Mouse (Mus musculus) midbrain, embryonic 16.5 days (tissue): Measurements from ENCODE around the gene Ice2. TPM values are rescaled to one million over a fixed set of nuclear protein-coding genes. Genes with fewer than 3 reads are reported as not detected.

Experiments used
- ATAC-seq: fragments of 200-750 bp; cut with Nextera tagmentation; 2 replicates; pipeline ENCODE4 v1.8.0; 2017; ENCODE audit warnings: moderate TSS enrichment
- H3K27ac ChIP-seq: fragments of 300-500 bp; sonication (generic); 2 replicates; pipeline ENCODE4 v1.5.1; 2014; ENCODE audit warnings: mild to moderate bottlenecking, low read length, mixed read lengths
- H3K27me3 ChIP-seq: fragments of 300-500 bp; sonication (generic); 2 replicates; pipeline ENCODE4 v1.6.1; 2014; ENCODE audit warnings: low read depth, low read length, mixed read lengths; ENCODE audit not compliant: control insufficient read depth, insufficient read depth
- H3K36me3 ChIP-seq: fragments of 300-500 bp; sonication (generic); 2 replicates; pipeline ENCODE4 v1.6.1; 2014; ENCODE audit warnings: mild to moderate bottlenecking, low read length, moderate library complexity, mixed read lengths; ENCODE audit not compliant: control insufficient read depth, insufficient read depth
- H3K4me1 ChIP-seq: fragments of 300-500 bp; sonication (generic); 2 replicates; pipeline ENCODE4 v1.6.1; 2014; ENCODE audit warnings: mild to moderate bottlenecking, low read length, mixed read lengths; ENCODE audit not compliant: control insufficient read depth, insufficient read depth
- H3K4me2 ChIP-seq: fragments of 300-500 bp; sonication (generic); 2 replicates; pipeline ENCODE4 v1.6.1; 2014; ENCODE audit warnings: mild to moderate bottlenecking, low read length, mixed read lengths
- H3K4me3 ChIP-seq: fragments of 300-500 bp; sonication (generic); 2 replicates; pipeline ENCODE4 v1.5.1; 2014; ENCODE audit warnings: low read depth, mild to moderate bottlenecking, low read length, moderate library complexity, mixed read lengths
- H3K9ac ChIP-seq: fragments of 300-500 bp; sonication (generic); 2 replicates; pipeline ENCODE4 v1.6.1; 2014; ENCODE audit warnings: low read depth, low read length, mixed read lengths
- H3K9me3 ChIP-seq: fragments of 300-500 bp; sonication (generic); replicated peaks from 2 replicates; pipeline ENCODE4 v1.6.1; 2014; ENCODE audit warnings: mild to moderate bottlenecking, low read length, mixed read lengths; ENCODE audit not compliant: control insufficient read depth, poor library complexity, severe bottlenecking
- WGBS: fragments of 180-500 bp; shearing (Covaris S2); extraction: QIAGEN DNeasy Blood & Tissue Kit; methylation state at CpG from one replicate; pipeline ENCODE4 v1.1.7; 2014; 5-methylcytosine and 5-hydroxymethylcytosine counted together
- polyA plus RNA-seq: library from polyadenylated mRNA; unstranded; fragments of >200 nt; fragmentation: Nextera tagmentation; extraction: Ambion mirVana; gene quantifications from 2 replicates; pipeline ENCODE4 v1.2.1, GENCODE M21; 2015

Gene Ice2
- polyA plus RNA-seq, 1 experiment from 2014 or later = 9.8 TPM

GRCm38 (mm10) chr9:69459876-69460275 lies 62.2 kb downstream of the Ice2 start:
- 92% methylated on average over 7 of the region's 7 CpGs for WGBS
- peaks cover 8% of the 10 kb centered on the region; the same call in 1 of the 2 replicates for H3K4me1 ChIP-seq
- H3K27me3 ChIP-seq = peaks cover 8% of the 10 kb centered on the region
- no peak overlapping the region for H3K9ac ChIP-seq
- no peak overlapping the region for H3K4me3 ChIP-seq
- no peaks in the 10 kb centered on the region for H3K36me3 ChIP-seq
- no peak overlapping the region for H3K4me2 ChIP-seq
- H3K9me3 ChIP-seq = no peaks in the 10 kb centered on the region
- H3K27ac ChIP-seq = no peak overlapping the region
- no peak for ATAC-seq

GRCm38 (mm10) chr9:69463046-69463445 lies 65.3 kb downstream of the Ice2 start:
- H3K9me3 ChIP-seq = no peaks in the 10 kb centered on the region
- H3K36me3 ChIP-seq = no peaks in the 10 kb centered on the region
- no peak overlapping the region for H3K4me2 ChIP-seq
- H3K27me3 ChIP-seq = no peaks in the 10 kb centered on the region
- no peak overlapping the region for H3K9ac ChIP-seq
- peaks cover 5% of the 10 kb centered on the region; the same call in 1 of the 2 replicates for H3K4me1 ChIP-seq
- no peak for ATAC-seq
- no peak overlapping the region for H3K27ac ChIP-seq
- WGBS = 95% methylated on average over 2 of the region's 2 CpGs
- H3K4me3 ChIP-seq = no peak overlapping the region

DNA sequence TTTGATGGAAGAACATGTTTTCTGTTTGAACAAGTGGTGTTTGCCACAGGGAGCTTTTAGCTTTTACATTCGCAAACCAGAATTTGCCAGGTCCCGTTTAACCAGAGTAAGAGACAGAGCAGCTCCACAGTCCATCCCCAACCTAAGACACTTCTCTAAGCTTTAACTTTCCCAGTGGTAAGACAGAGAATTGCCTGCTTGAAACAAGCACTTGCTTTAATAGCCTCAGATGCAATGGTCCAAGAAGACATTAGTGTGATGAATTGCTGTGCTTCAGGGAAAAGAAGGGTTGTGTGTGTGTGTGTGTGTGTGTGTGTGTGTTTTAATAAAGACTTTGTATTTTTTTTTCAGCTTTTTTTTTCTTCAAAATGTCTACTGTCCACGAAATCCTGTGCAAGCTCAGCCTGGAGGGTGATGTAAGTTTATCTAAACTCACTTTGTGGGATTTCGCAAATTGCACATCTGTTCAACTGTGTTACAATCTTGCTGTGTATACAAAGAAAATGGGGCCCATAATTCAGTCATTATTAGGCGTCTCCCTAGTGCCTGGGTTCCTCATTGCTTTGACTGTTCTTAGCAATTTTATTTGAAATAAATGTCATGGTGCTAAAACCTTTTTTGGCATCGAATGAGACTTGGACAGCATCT lies 66.5 kb downstream of the Ice2 start:
- Histone ChIP-seq H3K9me3 (no peaks in the 10 kb centered on the region), H3K27me3 (no peaks in the 10 kb centered on the region), H3K9ac (no peak overlapping the region), H3K4me1 (peaks cover 7% of the 10 kb centered on the region), H3K4me3 (no peak overlapping the region), H3K36me3 (no peaks in the 10 kb centered on the region), H3K27ac (no peak overlapping the region), H3K4me2 (no peak overlapping the region)
- ATAC-seq = no peak
- 93% methylated on average over 6 of the region's 6 CpGs for WGBS

DNA sequence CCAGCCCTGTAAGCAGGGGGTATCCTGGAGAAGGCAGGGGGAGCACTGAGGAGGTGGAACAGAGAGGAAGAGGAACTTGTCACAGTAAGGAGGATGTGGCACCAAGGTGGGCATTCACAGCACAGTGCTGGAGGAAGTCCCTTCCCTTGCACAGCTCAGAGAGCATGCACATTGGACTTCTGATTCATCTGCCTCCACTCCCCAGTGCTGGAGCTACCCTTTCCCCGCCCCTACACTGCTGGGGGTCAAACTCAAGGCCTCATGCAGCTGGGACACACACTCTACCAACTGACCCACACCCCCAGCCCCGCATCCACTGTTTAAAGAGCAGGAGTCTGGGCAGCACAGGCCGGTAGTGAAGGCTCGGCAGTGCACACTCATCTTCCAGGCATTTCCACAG lies 68.4 kb downstream of the Ice2 start:
- Histone ChIP-seq H3K27me3 (no peaks in the 10 kb centered on the region), H3K36me3 (no peaks in the 10 kb centered on the region), H3K4me1 (peaks cover 11% of the 10 kb centered on the region), H3K4me3 (no peak overlapping the region), H3K27ac (no peak overlapping the region), H3K9ac (no peak overlapping the region), H3K4me2 (no peak overlapping the region), H3K9me3 (no peaks in the 10 kb centered on the region)
- no peak for ATAC-seq
- WGBS = 74% methylated on average over 4 of the region's 4 CpGs

- Histone ChIP-seq H3K9me3 (no peaks in the 10 kb centered on the region), H3K27ac (no peak overlapping the region), H3K36me3 (no peaks in the 10 kb centered on the region), H3K9ac (no peak overlapping the region), H3K4me1 (peaks cover 11% of the 10 kb centered on the region), H3K27me3 (no peaks in the 10 kb centered on the region), H3K4me3 (no peak overlapping the region), H3K4me2 (no peak overlapping the region)
- no peak for ATAC-seq
- WGBS = 70% methylated on average over 10 of the region's 10 CpGs
Observed at GRCm38 (mm10) chr9:69467310-69467939, 69.7 kb downstream of the Ice2 start.

DNA sequence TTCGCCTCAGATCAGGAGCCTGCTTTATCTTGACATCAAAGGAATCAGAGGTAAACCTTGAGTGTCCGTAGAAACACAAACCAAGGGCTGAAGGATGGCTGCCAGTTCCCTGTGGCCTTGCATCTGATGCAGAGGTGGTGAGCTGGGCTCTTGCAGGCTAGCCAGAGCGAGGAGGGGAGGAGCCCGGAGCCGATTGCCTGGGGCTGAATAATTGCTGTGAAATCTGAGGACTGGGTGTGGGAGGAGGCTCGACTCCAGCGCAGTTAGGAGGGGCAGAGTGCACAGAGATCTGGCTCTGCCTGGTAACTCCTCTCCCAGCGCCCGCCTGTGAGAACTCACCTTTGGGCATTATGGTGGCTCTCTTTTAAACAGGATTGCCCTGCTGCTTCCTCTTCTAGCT lies 71.3 kb downstream of the Ice2 start:
- Histone ChIP-seq H3K9ac (peak overlapping the region; percentile 30; the same call in 1 of the 2 replicates), H3K9me3 (no peaks in the 10 kb centered on the region), H3K4me1 (peaks cover 11% of the 10 kb centered on the region), H3K4me3 (no peak overlapping the region), H3K27me3 (no peaks in the 10 kb centered on the region), H3K27ac (no peak overlapping the region), H3K36me3 (no peaks in the 10 kb centered on the region), H3K4me2 (peak overlapping the region; percentile 40)
- ATAC-seq = peak; percentile 70; the same call in 1 of the 2 replicates
- WGBS = 10% methylated on average over 9 of the region's 9 CpGs

DNA sequence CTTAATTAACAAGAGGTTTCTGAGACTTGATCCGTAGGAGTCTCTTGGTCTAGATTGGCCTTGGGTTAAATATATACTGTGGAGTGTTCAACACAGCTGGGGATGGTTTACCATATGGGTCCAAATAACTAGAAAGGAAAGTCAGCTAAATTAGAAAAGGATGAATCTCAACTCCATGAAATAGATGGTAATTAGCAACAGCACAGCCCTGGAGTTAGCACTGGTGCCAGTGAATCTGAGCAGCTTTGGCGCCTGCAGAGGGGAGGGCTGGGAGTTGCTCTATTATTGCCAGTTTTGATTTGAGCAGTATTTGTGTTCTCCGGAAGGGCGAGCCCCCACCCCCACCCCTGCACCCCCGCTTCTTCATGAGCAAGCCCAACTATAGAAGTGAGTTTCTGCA lies 72.7 kb downstream of the Ice2 start:
- no peaks in the 10 kb centered on the region for H3K9me3 ChIP-seq
- no peak overlapping the region for H3K9ac ChIP-seq
- no peak overlapping the region for H3K4me3 ChIP-seq
- no peak overlapping the region for H3K27ac ChIP-seq
- ATAC-seq = 0 out of 2 replicates have a peak, but pooled peaks have one; percentile 14
- H3K4me2 ChIP-seq = no peak overlapping the region
- peaks cover 11% of the 10 kb centered on the region for H3K4me1 ChIP-seq
- H3K27me3 ChIP-seq = no peaks in the 10 kb centered on the region
- H3K36me3 ChIP-seq = no peaks in the 10 kb centered on the region
- WGBS = 64% methylated on average over 5 of the region's 5 CpGs

- WGBS = 26% methylated on average over 6 of the region's 6 CpGs
- Histone ChIP-seq H3K9me3 (no peaks in the 10 kb centered on the region), H3K4me3 (no peak overlapping the region), H3K36me3 (no peaks in the 10 kb centered on the region), H3K27me3 (no peaks in the 10 kb centered on the region), H3K27ac (no peak overlapping the region), H3K4me1 (peaks cover 11% of the 10 kb centered on the region), H3K4me2 (no peak overlapping the region), H3K9ac (0 out of 2 replicates have a peak overlapping the region, but pooled peaks have one; percentile 24)
- no peak for ATAC-seq
Observed at GRCm38 (mm10) chr9:69470921-69471320, 73.2 kb downstream of the Ice2 start.

GRCm38 (mm10) chr9:69472724-69473123 lies 75.0 kb downstream of the Ice2 start:
- H3K9me3 ChIP-seq = no peaks in the 10 kb centered on the region
- H3K4me3 ChIP-seq = no peak overlapping the region
- no peak for ATAC-seq
- no peaks in the 10 kb centered on the region for H3K36me3 ChIP-seq
- no peak overlapping the region; the same call in 1 of the 2 replicates for H3K27ac ChIP-seq
- H3K9ac ChIP-seq = no peak overlapping the region
- no peaks in the 10 kb centered on the region for H3K27me3 ChIP-seq
- H3K4me1 ChIP-seq = peaks cover 11% of the 10 kb centered on the region
- 77% methylated on average over 6 of the region's 6 CpGs for WGBS
- H3K4me2 ChIP-seq = no peak overlapping the region
